Mouse (Mus musculus) monocyte, adult 5-6 weeks (primary cell): ENCODE measurements around the gene Sval2. TPM values are rescaled to one million over a fixed set of nuclear protein-coding genes. Genes with fewer than 3 reads are reported as not detected.

Experiments used
- ATAC-seq: fragments of 153-309, 156-312 bp; replicated peaks from 2 replicates; pipeline ENCODE4 v1.8.0; 2017; ENCODE audit warnings: mild to moderate bottlenecking; ENCODE audit not compliant: low TSS enrichment, insufficient number of reproducible peaks, severe bottlenecking, poor library complexity, low FRiP score
- total RNA-seq: library from RNA; stranded (forward); fragments of 200-1000, 200-491, 200-594 nt; gene quantifications from 3 replicates; pipeline ENCODE4 v1.2.3, GENCODE M21; 2017

The Sval2 gene
- not detected in 3 replicates for total RNA-seq

GRCm38 (mm10) chr6:41852689-41853088 is at the start of gene Sval2:
TSS of gene Sval2 (plus strand) at chr6:41852989.
- ATAC-seq = no peak

DNA sequence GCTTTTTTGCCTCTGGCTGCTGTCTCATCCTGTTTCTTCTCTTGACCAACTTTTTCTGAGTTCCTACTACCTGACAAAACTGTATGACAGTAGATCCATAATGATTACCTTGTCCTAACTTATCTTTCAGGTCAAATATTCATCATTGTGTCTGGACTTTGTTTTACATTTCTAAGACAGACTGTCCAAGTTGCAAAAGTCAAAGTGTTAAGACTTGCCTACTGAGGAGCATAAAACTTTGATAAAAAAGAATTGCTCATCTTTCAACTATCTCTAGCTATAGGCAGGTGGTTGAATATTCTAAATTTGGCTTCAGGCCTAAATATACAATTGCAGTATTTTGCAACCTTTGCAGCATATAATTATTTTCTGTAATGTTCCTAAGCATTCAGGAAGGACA is 28.7 kb upstream of the Sval2 start:
- ATAC-seq = no peak

- ATAC-seq = no peak
Observed at GRCm38 (mm10) chr6:41829516-41829915, 23.3 kb upstream of the Sval2 start.

GRCm38 (mm10) chr6:41847235-41847634 is 5.6 kb upstream of the Sval2 start, which contains the start of gene Pip:
TSS of gene Pip (plus strand) at chr6:41847535.
- no peak for ATAC-seq

DNA sequence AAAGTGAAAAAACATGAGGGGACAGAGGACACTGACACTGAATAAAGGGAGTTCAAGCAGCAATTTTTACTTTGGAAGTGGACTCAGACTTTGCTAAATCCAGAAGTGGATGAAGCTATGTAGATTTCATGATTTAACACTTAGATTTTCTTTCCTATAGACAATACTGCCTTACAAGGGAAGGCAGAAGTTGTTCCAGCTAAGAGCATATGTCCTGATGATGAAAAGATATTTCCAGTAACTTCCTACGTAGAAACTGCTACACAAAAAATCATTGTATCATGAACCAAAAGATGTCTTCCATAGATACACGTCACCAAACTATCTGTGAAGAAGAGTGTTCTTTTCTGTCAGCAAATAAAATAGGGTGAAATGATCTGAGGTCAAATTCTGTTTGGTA is 11.2 kb downstream of the Sval2 start:
- no peak for ATAC-seq

DNA sequence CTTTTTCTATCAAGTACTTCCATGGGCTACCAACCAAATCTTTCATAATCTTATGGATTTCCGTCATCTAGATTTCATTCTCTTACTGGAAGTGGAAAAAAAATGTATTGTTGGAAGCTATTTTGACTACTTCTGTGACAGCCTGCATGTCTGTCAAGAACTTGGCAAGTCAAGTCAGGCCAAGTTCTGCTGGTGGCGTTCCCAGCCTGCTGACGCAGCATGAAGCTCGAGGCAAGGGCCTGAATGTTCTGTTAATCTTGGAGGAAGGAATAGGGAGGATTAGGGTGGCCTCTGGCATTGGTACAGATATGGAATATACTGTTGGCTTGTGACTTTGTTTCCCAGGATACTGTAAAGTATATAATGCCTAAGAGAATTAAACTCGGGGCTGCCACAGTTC is 58.8 kb downstream of the Sval2 start:
- ATAC-seq = no peak

Other genes starting within 250 kb of the Sval2 start
- gene Ephb6, start 247.5 kb upstream of the Sval2 start, total RNA-seq = 1.6 to 4.7 TPM (median 2.0 TPM) in 3 replicates
- gene Trpv6, start 216.6 kb upstream of the Sval2 start, total RNA-seq = not detected in 3 replicates
- gene Trpv5, start 172.2 kb upstream of the Sval2 start, total RNA-seq = not detected in 3 replicates
- not detected in 3 replicates for gene Llcfc1, start 168.6 kb upstream of the Sval2 start, total RNA-seq
- 0.39 TPM in 1 of 3 replicates, not detected in the others for gene Kel, start 148.7 kb upstream of the Sval2 start, total RNA-seq
- gene Olfr459, start 77.8 kb upstream of the Sval2 start, total RNA-seq = not detected in 3 replicates
- not detected in 3 replicates for gene Pip, start 5.5 kb upstream of the Sval2 start, total RNA-seq
- gene Sval1, start 98.6 kb downstream of the Sval2 start, total RNA-seq = not detected in 3 replicates
- gene Sval3, start 115.2 kb downstream of the Sval2 start, total RNA-seq = not detected in 3 replicates
- not detected in 3 replicates for gene Sva, start 185.4 kb downstream of the Sval2 start, total RNA-seq